Mouse (Mus musculus): ENCODE measurements around the gene Pelo. TPM values are rescaled to one million over a fixed set of nuclear protein-coding genes. Genes with fewer than 3 reads are reported as not detected.
A peak's percentile ranks its signal among the peaks of the same experiment; 100 is the strongest.

Pelo gene
- polyA plus RNA-seq, 1 experiment from 2014 or later, result 5.7 TPM

GRCm38 (mm10) chr13:115089020-115089394 is 979 bp downstream of the Pelo start:
- H3K4me2 ChIP-seq (ENCODE audit: low read depth, low read length), result peak overlapping the region; percentile 95
- H3K9me3 ChIP-seq (ENCODE audit: control insufficient read depth, low read length), result no peaks in the 10 kb centered on the region
- H3K4me1 ChIP-seq (ENCODE audit: control insufficient read depth, insufficient read depth, low read length), result peaks cover 26% of the 10 kb centered on the region
- peak overlapping the region; percentile 82 for H3K9ac ChIP-seq (ENCODE audit: low read depth, low read length)
- peaks cover 6% of the 10 kb centered on the region for H3K36me3 ChIP-seq (ENCODE audit: control insufficient read depth, insufficient read depth, low read length)
- peak overlapping the region; percentile 94; the same call in 1 of the 2 replicates for H3K27ac ChIP-seq (ENCODE audit: low read length)
- 51% methylated on average over 11 of the region's 11 CpGs for WGBS
- H3K27me3 ChIP-seq (replicated peaks; ENCODE audit: control insufficient read depth, insufficient read depth, low read length), result no peaks in the 10 kb centered on the region
- ATAC-seq, result no peak
- peak overlapping the region; percentile 68 for H3K4me3 ChIP-seq (ENCODE audit: low read length)

- Histone ChIP-seq H3K4me2 (ENCODE audit: low read depth, low read length) (no peak overlapping the region), H3K36me3 (ENCODE audit: control insufficient read depth, insufficient read depth, low read length) (peaks cover 6% of the 10 kb centered on the region), H3K27ac (ENCODE audit: low read length) (no peak overlapping the region), H3K4me1 (ENCODE audit: control insufficient read depth, insufficient read depth, low read length) (peaks cover 24% of the 10 kb centered on the region), H3K9me3 (ENCODE audit: control insufficient read depth, low read length) (no peaks in the 10 kb centered on the region), H3K27me3 (replicated peaks; ENCODE audit: control insufficient read depth, insufficient read depth, low read length) (no peaks in the 10 kb centered on the region), H3K9ac (ENCODE audit: low read depth, low read length) (no peak overlapping the region), H3K4me3 (ENCODE audit: low read length) (no peak overlapping the region)
- no peak for ATAC-seq
- WGBS, result 73% methylated on average over 6 of the region's 6 CpGs
Observed at GRCm38 (mm10) chr13:115085974-115086373, 4.0 kb downstream of the Pelo start.

- Histone ChIP-seq H3K27me3 (replicated peaks; ENCODE audit: control insufficient read depth, insufficient read depth, low read length) (no peaks in the 10 kb centered on the region), H3K4me1 (ENCODE audit: control insufficient read depth, insufficient read depth, low read length) (0 out of 2 replicates have a peak, but pooled peaks cover 4% of the 10 kb centered on the region), H3K4me2 (ENCODE audit: low read depth, low read length) (no peak overlapping the region), H3K9ac (ENCODE audit: low read depth, low read length) (no peak overlapping the region), H3K9me3 (ENCODE audit: control insufficient read depth, low read length) (no peaks in the 10 kb centered on the region), H3K36me3 (ENCODE audit: control insufficient read depth, insufficient read depth, low read length) (no peaks in the 10 kb centered on the region), H3K4me3 (ENCODE audit: low read length) (no peak overlapping the region), H3K27ac (ENCODE audit: low read length) (no peak overlapping the region)
- no peak for ATAC-seq
- WGBS, result 63% methylated on average over 7 of the region's 7 CpGs
Observed at GRCm38 (mm10) chr13:115082339-115082738, 7.6 kb downstream of the Pelo start.

- Histone ChIP-seq H3K27ac (ENCODE audit: low read length) (no peak overlapping the region), H3K9me3 (ENCODE audit: control insufficient read depth, low read length) (no peaks in the 10 kb centered on the region), H3K4me2 (ENCODE audit: low read depth, low read length) (no peak overlapping the region), H3K36me3 (ENCODE audit: control insufficient read depth, insufficient read depth, low read length) (no peaks in the 10 kb centered on the region), H3K4me3 (ENCODE audit: low read length) (no peak overlapping the region), H3K27me3 (replicated peaks; ENCODE audit: control insufficient read depth, insufficient read depth, low read length) (no peaks in the 10 kb centered on the region), H3K9ac (ENCODE audit: low read depth, low read length) (no peak overlapping the region), H3K4me1 (ENCODE audit: control insufficient read depth, insufficient read depth, low read length) (no peaks in the 10 kb centered on the region)
- WGBS, result 80% methylated on average over 3 of the region's 3 CpGs
- no peak for ATAC-seq
Observed at GRCm38 (mm10) chr13:115079996-115080585, 9.9 kb downstream of the Pelo start.

GRCm38 (mm10) chr13:115078997-115079685 is 10.8 kb downstream of the Pelo start:
- no peak overlapping the region for H3K4me3 ChIP-seq (ENCODE audit: low read length)
- H3K9me3 ChIP-seq (ENCODE audit: control insufficient read depth, low read length), result no peaks in the 10 kb centered on the region

GRCm38 (mm10) chr13:115077346-115078134 is 12.4 kb downstream of the Pelo start:
- Histone ChIP-seq H3K4me2 (ENCODE audit: low read depth, low read length) (no peak overlapping the region), H3K4me1 (ENCODE audit: control insufficient read depth, insufficient read depth, low read length) (no peaks in the 10 kb centered on the region), H3K27ac (ENCODE audit: low read length) (no peak overlapping the region), H3K9me3 (ENCODE audit: control insufficient read depth, low read length) (no peaks in the 10 kb centered on the region), H3K4me3 (ENCODE audit: low read length) (no peak overlapping the region), H3K36me3 (ENCODE audit: control insufficient read depth, insufficient read depth, low read length) (no peaks in the 10 kb centered on the region), H3K27me3 (replicated peaks; ENCODE audit: control insufficient read depth, insufficient read depth, low read length) (no peaks in the 10 kb centered on the region), H3K9ac (ENCODE audit: low read depth, low read length) (no peak overlapping the region)
- ATAC-seq, result no peak
- WGBS, result 80% methylated on average over 9 of the region's 9 CpGs

More at GRCm38 (mm10) chr13:115078997-115079685, 10.8 kb downstream of the Pelo start:
- Histone ChIP-seq H3K36me3 (ENCODE audit: control insufficient read depth, insufficient read depth, low read length) (no peaks in the 10 kb centered on the region), H3K9ac (ENCODE audit: low read depth, low read length) (no peak overlapping the region), H3K27me3 (replicated peaks; ENCODE audit: control insufficient read depth, insufficient read depth, low read length) (no peaks in the 10 kb centered on the region), H3K4me1 (ENCODE audit: control insufficient read depth, insufficient read depth, low read length) (no peaks in the 10 kb centered on the region), H3K4me2 (ENCODE audit: low read depth, low read length) (no peak overlapping the region), H3K27ac (ENCODE audit: low read length) (no peak overlapping the region)
- WGBS, result 81% methylated on average over 6 of the region's 6 CpGs
- ATAC-seq, result no peak

GRCm38 (mm10) chr13:115072386-115072785 is 17.6 kb downstream of the Pelo start:
- H3K27me3 ChIP-seq (replicated peaks; ENCODE audit: control insufficient read depth, insufficient read depth, low read length), result no peaks in the 10 kb centered on the region
- no peaks in the 10 kb centered on the region for H3K9me3 ChIP-seq (ENCODE audit: control insufficient read depth, low read length)
- no peak overlapping the region for H3K4me3 ChIP-seq (ENCODE audit: low read length)
- no peak overlapping the region for H3K4me2 ChIP-seq (ENCODE audit: low read depth, low read length)
- H3K36me3 ChIP-seq (ENCODE audit: control insufficient read depth, insufficient read depth, low read length), result no peaks in the 10 kb centered on the region
- no peaks in the 10 kb centered on the region for H3K4me1 ChIP-seq (ENCODE audit: control insufficient read depth, insufficient read depth, low read length)
- no peak overlapping the region for H3K27ac ChIP-seq (ENCODE audit: low read length)
- H3K9ac ChIP-seq (ENCODE audit: low read depth, low read length), result no peak overlapping the region
- ATAC-seq, result peak; percentile 65
- WGBS, result 64% methylated on average over 6 of the region's 6 CpGs

- no peaks in the 10 kb centered on the region for H3K9me3 ChIP-seq (ENCODE audit: control insufficient read depth, low read length)
- WGBS, result 78% methylated on average over 3 of the region's 3 CpGs
- H3K4me2 ChIP-seq (ENCODE audit: low read depth, low read length), result no peak overlapping the region
- H3K36me3 ChIP-seq (ENCODE audit: control insufficient read depth, insufficient read depth, low read length), result no peaks in the 10 kb centered on the region
- H3K27ac ChIP-seq (ENCODE audit: low read length), result no peak overlapping the region
- no peaks in the 10 kb centered on the region for H3K4me1 ChIP-seq (ENCODE audit: control insufficient read depth, insufficient read depth, low read length)
- H3K4me3 ChIP-seq (ENCODE audit: low read length), result no peak overlapping the region
- no peak overlapping the region for H3K9ac ChIP-seq (ENCODE audit: low read depth, low read length)
- H3K27me3 ChIP-seq (replicated peaks; ENCODE audit: control insufficient read depth, insufficient read depth, low read length), result no peaks in the 10 kb centered on the region
- no peak for ATAC-seq
Observed at GRCm38 (mm10) chr13:115071431-115071830, 18.6 kb downstream of the Pelo start.

GRCm38 (mm10) chr13:115067968-115068330 is 22.0 kb downstream of the Pelo start:
- no peaks in the 10 kb centered on the region for H3K27me3 ChIP-seq (replicated peaks; ENCODE audit: control insufficient read depth, insufficient read depth, low read length)
- H3K9ac ChIP-seq (ENCODE audit: low read depth, low read length), result no peak overlapping the region
- no peak overlapping the region for H3K4me2 ChIP-seq (ENCODE audit: low read depth, low read length)
- no peaks in the 10 kb centered on the region for H3K4me1 ChIP-seq (ENCODE audit: control insufficient read depth, insufficient read depth, low read length)
- ATAC-seq, result no peak
- no peaks in the 10 kb centered on the region for H3K9me3 ChIP-seq (ENCODE audit: control insufficient read depth, low read length)
- H3K27ac ChIP-seq (ENCODE audit: low read length), result no peak overlapping the region
- H3K4me3 ChIP-seq (ENCODE audit: low read length), result no peak overlapping the region
- no peaks in the 10 kb centered on the region for H3K36me3 ChIP-seq (ENCODE audit: control insufficient read depth, insufficient read depth, low read length)
- 87% methylated on average over 1 of the region's 1 CpGs for WGBS
